Mouse (Mus musculus) embryonic fibroblast, embryonic 13.5 days (primary cell): Measurements from ENCODE around the gene Cldn4. TPM values are rescaled to one million over a fixed set of nuclear protein-coding genes. Genes with fewer than 3 reads are reported as not detected.

Experiments
- H3K27ac ChIP-seq: 2 replicates; pipeline ENCODE4 v1.5.1; 2012; ENCODE audit warnings: low read length, control low read depth, inconsistent platforms; ENCODE audit not compliant: insufficient read depth
- H3K4me1 ChIP-seq: 2 replicates; pipeline ENCODE4 v1.6.1; 2011; ENCODE audit warnings: low read length; ENCODE audit not compliant: control insufficient read depth, insufficient read depth
- H3K4me3 ChIP-seq: 2 replicates; pipeline ENCODE4 v1.5.1; 2011; ENCODE audit warnings: mild to moderate bottlenecking, control low read depth, low read length; ENCODE audit not compliant: insufficient read depth
- CTCF ChIP-seq: IDR thresholded peaks from 2 replicates; pipeline ENCODE4 v1.5.1; 2011; ENCODE audit warnings: mild to moderate bottlenecking, control low read depth, low read length, moderate library complexity, borderline replicate concordance; ENCODE audit not compliant: insufficient read depth
- POLR2A ChIP-seq: IDR thresholded peaks from 2 replicates; pipeline ENCODE4 v1.6.1; 2011; ENCODE audit warnings: low read depth, mild to moderate bottlenecking, control low read depth, low read length, moderate library complexity
- polyA plus RNA-seq: library from polyadenylated mRNA; stranded (reverse); fragments of >200 nt; gene quantifications from 2 replicates; pipeline ENCODE4 v1.2.4, GENCODE M21; 2011; ENCODE audit warnings: low read depth; ENCODE audit not compliant: missing spikeins, insufficient read length

Cldn4 gene
- polyA plus RNA-seq, 1 experiment = not detected

GRCm38 (mm10) chr5:134977837-134978236 lies 31.1 kb upstream of the Cldn4 start:
- no peak overlapping the region for H3K4me3 ChIP-seq
- H3K27ac ChIP-seq = no peak overlapping the region

DNA sequence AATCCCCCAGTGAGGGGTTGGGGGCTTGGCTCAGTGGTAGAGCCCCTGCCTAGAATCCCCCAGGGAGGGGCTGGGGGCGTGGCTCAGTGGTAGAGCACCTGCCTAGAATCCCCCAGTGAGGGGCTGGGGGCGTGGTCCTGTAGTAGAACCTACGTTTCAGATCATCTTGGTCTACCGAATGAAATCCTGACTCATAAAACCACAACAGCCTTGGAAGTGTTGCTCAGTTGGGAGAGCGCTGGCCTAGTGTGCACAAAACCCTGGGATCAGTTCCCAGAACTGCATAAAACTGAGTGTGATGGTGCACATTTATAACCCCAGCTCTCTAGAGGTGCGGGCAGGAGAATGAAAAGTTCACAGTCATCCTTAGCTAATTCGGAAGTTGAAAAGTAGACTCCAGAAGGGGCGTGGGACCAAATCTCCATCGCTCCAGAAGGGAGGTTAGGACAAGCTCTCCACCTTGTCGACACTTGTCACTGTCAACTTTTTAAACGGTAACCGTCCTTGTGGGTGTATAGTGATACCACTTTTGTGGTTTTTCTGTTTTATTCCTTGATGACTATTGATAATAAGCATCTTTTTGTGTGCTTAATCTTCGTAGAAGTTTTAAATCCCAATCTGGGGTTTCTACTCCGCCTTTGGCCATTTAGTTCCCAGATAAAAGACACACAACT lies 30.0 kb upstream of the Cldn4 start:
- TF ChIP-seq CTCF (no peak), POLR2A (no peak)
- Histone ChIP-seq H3K27ac (no peak overlapping the region), H3K4me1 (no peaks in the 10 kb centered on the region), H3K4me3 (no peak overlapping the region)

More at GRCm38 (mm10) chr5:134977837-134978236, 31.1 kb upstream of the Cldn4 start:
- TF ChIP-seq CTCF (no peak), POLR2A (no peak)
- no peaks in the 10 kb centered on the region for H3K4me1 ChIP-seq

- H3K27ac ChIP-seq = no peak overlapping the region
- no peak overlapping the region for H3K4me3 ChIP-seq
- TF ChIP-seq CTCF = no peak
- no peak for TF ChIP-seq POLR2A
Observed at GRCm38 (mm10) chr5:134976164-134976563, 29.4 kb upstream of the Cldn4 start.

DNA sequence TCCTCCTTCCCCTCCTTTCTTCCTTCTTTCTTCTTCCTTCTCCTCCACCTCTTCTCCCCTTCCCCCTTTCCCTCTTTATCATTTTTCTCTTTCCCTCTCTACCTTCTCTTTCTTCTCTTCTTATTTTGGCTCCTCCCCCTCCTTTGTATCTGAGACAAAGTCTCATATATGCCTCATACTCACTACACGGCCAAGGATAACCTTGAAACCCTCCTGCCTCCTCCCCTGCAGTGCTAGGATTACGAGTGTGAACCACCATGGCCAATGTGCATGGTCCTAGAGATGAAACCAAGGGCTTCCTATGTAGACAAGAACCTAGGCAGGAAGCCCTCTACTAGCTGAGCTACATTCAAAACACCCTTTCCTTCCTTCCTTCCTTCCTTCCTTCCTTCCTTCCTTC lies 28.2 kb upstream of the Cldn4 start:
- TF ChIP-seq CTCF (no peak), POLR2A (no peak)
- Histone ChIP-seq H3K4me1 (no peaks in the 10 kb centered on the region), H3K4me3 (no peak overlapping the region), H3K27ac (no peak overlapping the region)

More at GRCm38 (mm10) chr5:134976164-134976563, 29.4 kb upstream of the Cldn4 start:
- no peaks in the 10 kb centered on the region for H3K4me1 ChIP-seq

GRCm38 (mm10) chr5:134974294-134974693 lies 27.6 kb upstream of the Cldn4 start:
- no peak overlapping the region for H3K27ac ChIP-seq
- no peak overlapping the region for H3K4me3 ChIP-seq
- H3K4me1 ChIP-seq = no peaks in the 10 kb centered on the region
- TF ChIP-seq POLR2A (no peak), CTCF (no peak)

- TF ChIP-seq CTCF (no peak), POLR2A (no peak)
- no peak overlapping the region for H3K4me3 ChIP-seq
- H3K4me1 ChIP-seq = no peaks in the 10 kb centered on the region
- no peak overlapping the region for H3K27ac ChIP-seq
Observed at GRCm38 (mm10) chr5:134973526-134973925, 26.8 kb upstream of the Cldn4 start.

GRCm38 (mm10) chr5:134973081-134973480 lies 26.3 kb upstream of the Cldn4 start:
- no peak overlapping the region for H3K4me3 ChIP-seq
- H3K27ac ChIP-seq = no peak overlapping the region
- TF ChIP-seq CTCF (no peak), POLR2A (no peak)
- no peaks in the 10 kb centered on the region for H3K4me1 ChIP-seq

DNA sequence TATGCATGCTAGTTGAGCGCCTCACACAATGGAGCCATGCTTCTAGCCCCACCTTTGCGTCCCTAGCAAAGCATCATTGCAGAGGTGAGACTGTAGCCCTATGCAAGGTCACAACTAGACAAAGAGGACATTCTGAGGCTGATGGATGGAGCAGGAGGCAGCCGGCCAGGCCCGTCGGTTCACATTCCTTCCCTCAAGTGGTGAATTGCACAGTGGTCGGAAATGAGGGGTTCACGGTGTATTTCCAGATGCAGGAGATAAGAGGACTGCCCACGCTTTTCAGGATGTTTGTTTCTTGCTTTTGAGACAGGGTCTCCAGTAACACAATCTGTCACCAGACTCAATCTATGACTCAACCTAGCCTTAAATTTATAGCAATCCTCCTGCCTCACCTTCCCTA lies 23.9 kb upstream of the Cldn4 start:
- TF ChIP-seq POLR2A (no peak), CTCF (no peak)
- H3K27ac ChIP-seq = no peak overlapping the region
- no peak overlapping the region for H3K4me3 ChIP-seq
- no peaks in the 10 kb centered on the region for H3K4me1 ChIP-seq

- no peak overlapping the region for H3K27ac ChIP-seq
- H3K4me1 ChIP-seq = peaks cover 5% of the 10 kb centered on the region; the same call in 1 of the 2 replicates
- H3K4me3 ChIP-seq = no peak overlapping the region
- TF ChIP-seq CTCF (no peak), POLR2A (no peak)
Observed at GRCm38 (mm10) chr5:134967164-134967944, 20.6 kb upstream of the Cldn4 start.
